Mouse (Mus musculus): Measurements from ENCODE around the gene Zfp36. TPM values are rescaled to one million over a fixed set of nuclear protein-coding genes. Genes with fewer than 3 reads are reported as not detected.

The Zfp36 gene
- polyA plus RNA-seq, 2 experiments: 3.9 to 4.6 TPM

DNA sequence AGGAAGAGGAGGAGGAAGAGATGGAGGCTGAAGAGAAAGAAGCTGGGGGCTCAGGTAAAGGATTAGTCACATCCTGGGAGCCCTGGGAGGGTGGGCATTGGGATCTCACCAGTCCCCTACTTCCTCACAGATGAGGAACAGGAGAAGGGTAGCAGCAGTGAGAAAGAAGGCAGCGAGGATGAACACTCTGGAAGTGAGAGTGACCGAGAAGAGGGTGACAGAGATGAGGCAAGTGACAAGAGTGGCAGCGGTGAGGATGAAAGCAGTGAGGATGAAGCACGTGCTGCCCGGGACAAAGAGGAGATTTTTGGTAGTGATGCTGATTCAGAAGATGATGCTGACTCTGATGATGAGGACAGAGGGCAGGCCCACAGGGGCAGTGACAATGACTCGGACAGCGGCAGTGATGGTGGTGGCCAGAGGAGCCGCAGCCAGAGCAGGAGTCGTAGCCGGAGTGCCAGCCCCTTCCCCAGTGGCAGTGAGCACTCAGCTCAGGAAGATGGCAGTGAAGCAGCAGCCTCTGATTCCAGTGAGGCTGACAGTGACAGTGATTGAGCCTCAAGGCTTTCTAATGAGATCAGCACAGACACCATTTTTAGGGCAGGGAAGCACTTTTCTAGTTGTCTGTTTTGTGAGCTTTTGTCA lies 18.8 kb upstream of the Zfp36 start:
- no peak for TF ChIP-seq CTCF (IDR thresholded peaks at IDR 0.05; ENCODE audit: low read depth)
- no peak for TF ChIP-seq EP300 (IDR thresholded peaks at IDR 0.05; ENCODE audit: low read depth)
- Histone ChIP-seq H3K4me3 (ENCODE audit: insufficient read depth in 1 of 2, low read depth in 2 of 2, low read length in 2 of 2) (no peak overlapping the region), H3K4me2 (ENCODE audit: low read depth) (no peak overlapping the region), H3K9me3 (ENCODE audit: control insufficient read depth, low read length) (no peaks in the 10 kb centered on the region), H3K27me3 (ENCODE audit: control insufficient read depth, insufficient read depth, low read length) (no peaks in the 10 kb centered on the region), H3K27ac (no peak overlapping the region), H3K9ac (replicated peaks) (no peak overlapping the region), H3K4me1 (replicated peaks; ENCODE audit: control insufficient read depth in 2 of 2, insufficient read depth in 2 of 2, low read length in 1 of 2) (peaks cover under 1% of the 10 kb centered on the region in 2 experiments; a peak in 3 of 4 replicates), H3K36me3 (replicated peaks; ENCODE audit: control insufficient read depth, insufficient read depth, low read depth) (peaks cover 24% of the 10 kb centered on the region)
- DNase-seq (ENCODE audit: low read depth in 3 of 3, low spot score in 3 of 3) (no peak), ATAC-seq (ENCODE audit: insufficient read depth) (no peak)
- 84% methylated on average over 10 of the region's 10 CpGs for WGBS (ENCODE audit: insufficient replicate concordance)

DNA sequence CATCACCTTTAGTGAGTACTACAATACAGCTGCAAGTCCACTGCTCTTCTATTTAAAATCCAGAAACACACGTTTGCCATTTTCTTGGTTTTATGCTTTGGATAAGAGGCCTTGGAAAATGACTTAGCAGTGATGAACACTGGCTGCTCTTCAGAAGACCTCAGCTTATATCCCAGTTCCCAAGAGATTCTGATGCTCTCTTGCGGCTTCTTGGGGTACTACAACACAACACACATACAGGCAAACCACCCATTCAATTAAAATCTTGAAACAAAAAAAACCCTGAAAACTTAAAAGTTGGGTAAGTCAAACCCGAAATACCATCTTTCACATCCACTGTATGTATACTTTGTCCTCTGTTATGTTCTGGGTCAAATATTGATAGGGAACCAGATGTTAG lies 17.9 kb upstream of the Zfp36 start:
- no peak for ATAC-seq (ENCODE audit: insufficient read depth)
- no peaks in the 10 kb centered on the region for H3K9me3 ChIP-seq (ENCODE audit: control insufficient read depth, low read length)
- no peak overlapping the region for H3K27ac ChIP-seq
- H3K4me1 ChIP-seq (replicated peaks; ENCODE audit: control insufficient read depth in 2 of 2, insufficient read depth in 2 of 2, low read length in 1 of 2): peaks cover 3 to 4% of the 10 kb centered on the region in 2 experiments
- 52% methylated on average over 3 of the region's 3 CpGs for WGBS (ENCODE audit: insufficient replicate concordance)
- H3K4me3 ChIP-seq (ENCODE audit: insufficient read depth in 1 of 2, low read depth in 2 of 2, low read length in 2 of 2): no peak overlapping the region
- no peak for DNase-seq (ENCODE audit: low read depth in 3 of 3, low spot score in 3 of 3)
- no peak overlapping the region for H3K9ac ChIP-seq (replicated peaks)
- H3K27me3 ChIP-seq (ENCODE audit: control insufficient read depth, insufficient read depth, low read length): no peaks in the 10 kb centered on the region
- TF ChIP-seq CTCF (IDR thresholded peaks at IDR 0.05; ENCODE audit: low read depth) (peak; percentile 42), EP300 (IDR thresholded peaks at IDR 0.05; ENCODE audit: low read depth) (no peak)
- no peak overlapping the region for H3K4me2 ChIP-seq (ENCODE audit: low read depth)
- H3K36me3 ChIP-seq (replicated peaks; ENCODE audit: control insufficient read depth, insufficient read depth, low read depth): peaks cover 18% of the 10 kb centered on the region

DNA sequence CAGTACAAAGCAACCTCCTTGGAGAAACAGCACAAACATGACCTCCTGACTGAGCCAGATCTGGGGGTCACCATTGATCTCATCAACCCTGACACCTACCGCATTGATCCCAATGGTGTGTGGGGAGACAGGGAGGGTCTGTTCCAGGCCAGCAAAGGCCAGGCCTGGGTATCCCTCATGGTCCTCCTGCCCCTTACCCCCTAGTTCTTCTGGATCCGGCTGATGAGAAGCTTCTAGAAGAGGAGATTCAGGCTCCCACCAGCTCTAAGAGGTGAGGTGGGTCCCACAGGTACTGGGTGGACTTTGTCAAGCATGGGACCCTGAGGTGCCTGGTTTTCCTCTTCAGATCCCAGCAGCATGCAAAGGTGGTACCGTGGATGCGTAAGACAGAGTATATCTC lies 15.4 kb upstream of the Zfp36 start:
- no peak for ATAC-seq (ENCODE audit: insufficient read depth)
- no peak overlapping the region for H3K4me2 ChIP-seq (ENCODE audit: low read depth)
- no peak overlapping the region for H3K27ac ChIP-seq
- TF ChIP-seq EP300 (IDR thresholded peaks at IDR 0.05; ENCODE audit: low read depth) (no peak), CTCF (IDR thresholded peaks at IDR 0.05; ENCODE audit: low read depth) (no peak)
- peaks cover 8 to 10% of the 10 kb centered on the region in 2 experiments for H3K4me1 ChIP-seq (replicated peaks; ENCODE audit: control insufficient read depth in 2 of 2, insufficient read depth in 2 of 2, low read length in 1 of 2)
- no peak for DNase-seq (ENCODE audit: low read depth in 3 of 3, low spot score in 3 of 3)
- no peak overlapping the region for H3K4me3 ChIP-seq (ENCODE audit: insufficient read depth in 1 of 2, low read depth in 2 of 2, low read length in 2 of 2)
- no peaks in the 10 kb centered on the region for H3K27me3 ChIP-seq (ENCODE audit: control insufficient read depth, insufficient read depth, low read length)
- H3K36me3 ChIP-seq (replicated peaks; ENCODE audit: control insufficient read depth, insufficient read depth, low read depth): peaks cover 13% of the 10 kb centered on the region
- no peak overlapping the region for H3K9ac ChIP-seq (replicated peaks)
- WGBS (ENCODE audit: insufficient replicate concordance): 88% methylated on average over 4 of the region's 4 CpGs
- no peaks in the 10 kb centered on the region for H3K9me3 ChIP-seq (ENCODE audit: control insufficient read depth, low read length)

DNA sequence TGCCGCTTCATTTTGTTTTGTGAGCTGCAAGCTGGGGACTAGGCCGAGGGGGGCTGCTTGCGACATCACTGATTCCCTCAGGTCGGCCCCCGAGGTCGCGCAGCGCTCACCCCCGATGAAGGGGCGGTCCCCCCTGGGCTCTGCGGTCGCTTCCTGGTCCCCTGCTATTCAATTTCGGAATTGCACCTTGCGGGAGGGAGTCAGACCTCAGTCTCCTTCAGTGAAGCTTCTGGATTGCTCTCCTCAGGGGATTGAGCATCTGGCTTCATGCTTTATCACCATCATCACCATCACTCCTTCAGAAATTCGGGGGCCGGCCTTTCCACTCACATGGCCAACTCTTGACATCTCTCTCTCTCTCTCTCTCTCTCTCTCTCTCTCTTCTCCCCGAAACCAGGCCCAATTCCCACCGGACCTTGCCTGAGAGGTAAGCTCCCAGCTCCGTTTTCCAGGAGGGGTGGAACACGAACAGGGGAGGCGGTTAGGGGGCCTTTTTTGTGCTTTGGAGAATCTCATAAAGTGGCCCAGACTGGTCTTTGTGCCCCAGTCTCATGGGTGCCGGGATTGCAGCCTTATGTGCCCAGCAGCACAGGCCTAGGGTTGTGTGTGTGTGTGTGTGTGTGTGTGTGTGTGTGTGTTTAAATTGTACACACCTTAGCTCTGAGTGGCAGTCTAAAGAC lies 13.4 kb upstream of the Zfp36 start:
- peak overlapping the region; percentile 93 for H3K4me2 ChIP-seq (ENCODE audit: low read depth)
- ATAC-seq (ENCODE audit: insufficient read depth) (no peak), DNase-seq (ENCODE audit: low read depth in 3 of 3, low spot score in 3 of 3) (no peak)
- H3K4me1 ChIP-seq (replicated peaks; ENCODE audit: control insufficient read depth in 2 of 2, insufficient read depth in 2 of 2, low read length in 1 of 2): peaks cover 8 to 10% of the 10 kb centered on the region in 2 experiments
- H3K27ac ChIP-seq: peak overlapping the region; percentile 9
- no peak for TF ChIP-seq CTCF (IDR thresholded peaks at IDR 0.05; ENCODE audit: low read depth)
- no peak for TF ChIP-seq EP300 (IDR thresholded peaks at IDR 0.05; ENCODE audit: low read depth)
- 6% methylated on average over 22 of the region's 22 CpGs for WGBS (ENCODE audit: insufficient replicate concordance)
- H3K36me3 ChIP-seq (replicated peaks; ENCODE audit: control insufficient read depth, insufficient read depth, low read depth): peaks cover 19% of the 10 kb centered on the region
- H3K9ac ChIP-seq (replicated peaks): peak overlapping the region; percentile 76
- no peaks in the 10 kb centered on the region for H3K9me3 ChIP-seq (ENCODE audit: control insufficient read depth, low read length)
- no peaks in the 10 kb centered on the region for H3K27me3 ChIP-seq (ENCODE audit: control insufficient read depth, insufficient read depth, low read length)
- peak overlapping the region; percentile 73 to 79 for H3K4me3 ChIP-seq (ENCODE audit: insufficient read depth in 1 of 2, low read depth in 2 of 2, low read length in 2 of 2)
